Mouse (Mus musculus) heart, embryonic 12.5 days (tissue): ENCODE results near the gene Gm28827. TPM values are rescaled to one million over a fixed set of nuclear protein-coding genes. Genes with fewer than 3 reads are reported as not detected.
"Not testable (repeated sequence)": the region's sequence is repeated elsewhere in the genome, so short reads cannot be mapped to it uniquely, and the experiment has no call there.

ENCODE experiments used
- ATAC-seq: fragments of 200-750 bp; cut with Nextera tagmentation; 2 replicates; pipeline ENCODE4 v1.8.0; 2017; ENCODE audit warnings: moderate TSS enrichment, moderate library complexity; ENCODE audit not compliant: insufficient number of reproducible peaks, low FRiP score
- H3K27ac ChIP-seq: fragments of 300-500 bp; sonication (generic); 2 replicates; pipeline ENCODE4 v1.5.1; 2016; ENCODE audit warnings: mild to moderate bottlenecking, moderate library complexity; ENCODE audit not compliant: poor library complexity, severe bottlenecking
- H3K27me3 ChIP-seq: fragments of 300-500 bp; sonication (generic); replicated peaks from 2 replicates; pipeline ENCODE4 v1.6.1; 2016; ENCODE audit warnings: mild to moderate bottlenecking, moderate library complexity
- H3K36me3 ChIP-seq: fragments of 300-500 bp; sonication (generic); 2 replicates; pipeline ENCODE4 v1.6.1; 2016; ENCODE audit warnings: mild to moderate bottlenecking, moderate library complexity
- H3K4me1 ChIP-seq: fragments of 300-500 bp; sonication (generic); replicated peaks from 2 replicates; pipeline ENCODE4 v1.6.1; 2016; ENCODE audit warnings: mild to moderate bottlenecking
- H3K4me2 ChIP-seq: fragments of 300-500 bp; sonication (generic); 2 replicates; pipeline ENCODE4 v1.6.1; 2016; ENCODE audit warnings: mild to moderate bottlenecking, moderate library complexity
- H3K4me3 ChIP-seq: fragments of 300-500 bp; sonication (generic); 2 replicates; pipeline ENCODE4 v1.5.1; 2016; ENCODE audit warnings: mild to moderate bottlenecking
- H3K9ac ChIP-seq: fragments of 300-500 bp; sonication (generic); 2 replicates; pipeline ENCODE4 v1.6.1; 2016; ENCODE audit warnings: mild to moderate bottlenecking, moderate library complexity
- H3K9me3 ChIP-seq: fragments of 300-500 bp; sonication (generic); replicated peaks from 2 replicates; pipeline ENCODE4 v1.6.1; 2016; ENCODE audit warnings: mild to moderate bottlenecking, moderate library complexity
- WGBS: fragments of 180-500 bp; shearing (Covaris S2); methylation state at CpG from one replicate; pipeline ENCODE4 v1.1.7; 2016; 5-methylcytosine and 5-hydroxymethylcytosine counted together
- polyA plus RNA-seq: library from polyadenylated mRNA; unstranded; fragments of >200 nt; fragmentation: Nextera tagmentation; extraction: Ambion mirVana; gene quantifications from 2 replicates; pipeline ENCODE4 v1.2.1, GENCODE M21; 2016

Gene Gm28827
- polyA plus RNA-seq = not detected in 2 replicates

GRCm38 (mm10) chrY:83030647-83031046, at the start of gene Gm28827:
TSS of gene Gm28827 (plus strand) at chrY:83030947.
- not testable (repeated sequence) for H3K9me3 ChIP-seq, H3K4me2 ChIP-seq, H3K4me3 ChIP-seq, H3K27me3 ChIP-seq, ATAC-seq, H3K4me1 ChIP-seq, H3K36me3 ChIP-seq, H3K9ac ChIP-seq, H3K27ac ChIP-seq
- no CpG with 5 or more reads among the region's 6 CpGs for WGBS
